Mouse (Mus musculus): ENCODE measurements around the gene Nbea.
"Not testable (repeated sequence)": the region's sequence is repeated elsewhere in the genome, so short reads cannot be mapped to it uniquely, and the experiment has no call there.

Gene Nbea

DNA sequence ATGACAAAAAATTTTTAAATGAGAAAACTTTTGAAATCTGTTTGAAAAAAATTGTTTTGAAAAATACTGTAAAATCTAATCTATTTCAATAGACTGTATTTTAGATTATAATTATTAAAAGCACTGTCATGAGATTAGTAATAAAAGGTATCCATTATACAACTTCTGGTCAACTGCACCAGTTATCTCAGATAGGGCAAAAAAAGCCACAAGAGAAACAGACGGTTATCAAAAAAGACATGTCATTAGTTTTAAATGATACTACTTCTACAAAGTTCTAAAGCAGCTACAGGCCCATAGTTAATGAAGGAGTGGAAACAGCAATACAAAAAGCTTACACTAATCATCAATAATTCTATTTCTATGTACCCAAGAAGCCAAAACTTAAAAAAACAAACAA lies 144.0 kb downstream of the Nbea start:
- in situ Hi-C loops (cut with MboI; ENCODE audit: unreplicated experiment in 2 of 2): no loop called here

DNA sequence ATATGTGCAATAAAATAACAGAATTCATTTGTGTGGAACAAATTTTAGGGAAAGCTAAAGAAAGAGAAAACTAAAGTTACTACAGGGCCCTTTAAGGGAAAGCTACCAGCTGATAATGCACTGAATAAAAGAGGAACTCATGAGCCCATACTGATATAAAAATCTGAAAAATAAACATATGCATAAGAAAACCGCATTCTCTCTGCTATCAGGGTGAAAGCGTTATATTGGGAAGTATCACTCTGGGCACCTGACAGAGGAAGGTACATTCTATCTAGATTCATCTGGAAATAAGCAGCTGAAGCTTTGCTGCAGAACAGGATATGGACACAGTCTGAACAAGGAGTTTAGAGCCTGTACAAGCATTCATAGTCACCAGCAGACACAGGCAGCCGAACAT lies 148.9 kb downstream of the Nbea start:
- in situ Hi-C loops (cut with MboI; ENCODE audit: unreplicated experiment in 2 of 2): no loop called here

DNA sequence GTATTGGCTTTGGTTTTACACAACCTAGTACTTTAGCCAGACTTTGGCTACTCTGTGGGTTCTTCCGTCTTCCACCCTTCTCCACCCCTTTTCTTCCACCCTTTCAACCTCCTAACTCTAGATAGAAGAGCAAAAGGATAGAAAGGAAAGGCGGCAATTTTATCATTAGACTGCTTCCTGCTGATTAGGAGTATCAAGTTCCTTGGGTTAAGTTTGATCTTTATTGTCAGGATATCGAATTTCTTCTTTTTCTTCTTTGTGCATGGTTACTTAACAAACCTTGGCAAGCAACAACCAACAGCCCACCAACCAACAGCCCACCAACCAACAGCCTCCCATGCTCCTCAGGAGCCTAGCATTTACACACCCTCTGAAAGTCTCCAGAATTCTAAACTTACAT lies 165.0 kb downstream of the Nbea start:
- in situ Hi-C loops (cut with MboI; ENCODE audit: unreplicated experiment in 2 of 2): no loop called here

DNA sequence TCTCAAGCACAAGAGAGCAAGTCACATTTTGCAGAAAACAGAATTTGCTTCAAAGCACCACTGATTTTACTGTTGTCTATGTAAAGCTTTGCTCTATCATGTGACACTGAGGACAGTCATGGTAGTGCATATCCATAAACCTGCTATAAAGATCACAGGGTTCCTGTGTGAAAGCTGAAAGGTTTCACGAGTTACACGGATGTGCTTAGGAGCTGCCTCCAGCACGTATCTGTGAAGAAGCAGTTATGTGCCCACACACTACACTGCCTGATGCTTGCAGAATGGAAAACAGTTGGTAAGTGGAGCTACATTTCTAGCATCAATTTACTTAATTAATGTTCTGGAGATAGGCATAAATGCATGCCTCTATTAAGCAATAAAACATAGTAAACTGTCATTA lies 172.4 kb downstream of the Nbea start:
- in situ Hi-C loops (cut with MboI; ENCODE audit: unreplicated experiment in 2 of 2): no loop called here

DNA sequence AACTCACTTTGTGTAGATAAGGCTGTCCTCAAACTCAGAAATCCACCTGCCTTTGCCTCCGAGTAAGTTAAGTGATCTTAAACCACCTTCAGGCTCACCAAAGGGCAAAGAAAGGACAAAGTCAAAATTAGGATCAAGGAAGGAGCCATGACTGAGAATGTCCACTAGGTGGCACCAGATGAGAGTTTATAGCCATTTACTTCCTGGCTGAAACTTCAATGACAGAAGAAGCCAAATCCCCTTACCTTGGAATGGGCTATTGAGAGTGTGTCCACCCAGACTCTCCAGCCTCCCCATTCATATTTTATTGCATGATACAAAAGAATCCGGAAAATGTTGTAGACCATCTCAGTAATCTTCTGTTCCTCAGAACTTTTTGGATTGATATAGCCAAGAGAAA lies 175.5 kb downstream of the Nbea start:
- in situ Hi-C loops (cut with MboI; ENCODE audit: unreplicated experiment in 2 of 2): loop anchor here (10.0 kb wide), 2 partner anchors 1197 to 1617 kb away; no protein-coding TSS in a partner anchor

DNA sequence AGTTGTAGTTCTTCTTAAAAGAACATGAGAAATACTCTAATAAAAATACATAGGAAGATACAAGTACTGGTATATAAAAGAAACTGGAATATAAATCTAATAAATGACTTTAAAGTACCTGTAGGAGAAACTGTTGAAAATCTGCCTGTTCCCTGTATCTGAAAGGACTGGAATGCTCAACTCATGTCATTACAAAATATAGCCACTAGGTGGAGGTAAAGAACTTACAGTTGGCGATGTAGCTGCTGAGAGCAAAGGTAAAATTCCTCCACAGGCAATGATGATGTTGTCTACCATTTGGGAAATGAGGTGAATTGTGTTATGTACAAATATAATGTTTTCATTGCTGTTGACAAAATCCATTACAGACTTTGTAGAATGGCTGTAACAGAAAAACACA lies 183.2 kb downstream of the Nbea start:
- in situ Hi-C loops (cut with MboI; ENCODE audit: unreplicated experiment in 2 of 2): loop anchor here (5.0 to 10.0 kb wide), 3 partner anchors 1202 to 1625 kb away; no protein-coding TSS in a partner anchor

DNA sequence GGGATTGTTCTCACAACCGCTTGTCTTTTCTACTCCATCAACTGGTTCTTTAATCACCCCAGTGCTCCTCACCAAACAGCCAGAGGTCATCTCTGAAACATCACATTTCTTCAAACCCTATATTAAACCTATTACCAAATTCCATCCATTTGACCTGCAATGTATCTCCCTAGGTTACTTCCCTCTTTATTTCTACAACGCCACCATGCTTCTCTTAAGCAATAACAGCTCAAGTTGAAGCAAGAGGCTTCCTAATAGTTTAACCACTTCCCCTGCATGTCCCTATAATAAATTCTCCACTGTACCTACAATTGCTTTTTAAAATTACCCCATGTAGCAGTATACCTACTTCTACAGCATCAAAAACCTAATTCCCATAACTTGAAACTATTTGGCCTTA lies 205.1 kb downstream of the Nbea start:
- in situ Hi-C loops (cut with MboI; ENCODE audit: unreplicated experiment in 2 of 2): no loop called here

DNA sequence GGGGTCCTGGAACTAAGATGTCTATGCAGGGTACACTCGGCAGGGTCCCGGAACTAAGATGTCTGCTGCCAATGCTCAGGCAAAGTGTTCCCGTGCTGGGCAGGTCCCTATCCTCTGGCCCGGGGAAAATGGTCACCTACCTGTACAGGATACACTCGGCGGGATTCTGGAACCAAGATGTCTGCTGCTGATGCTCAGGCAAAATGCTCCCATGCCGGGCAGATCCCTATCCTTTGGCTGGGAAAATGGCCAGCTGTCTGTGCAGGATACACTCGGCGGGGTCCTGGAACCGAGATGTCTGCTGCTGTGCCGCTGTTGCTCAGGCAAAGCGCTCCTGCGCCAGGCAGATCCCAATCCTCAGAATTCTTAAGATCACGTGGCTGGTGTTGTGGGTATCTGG lies 206.5 kb downstream of the Nbea start:
- in situ Hi-C loops (cut with MboI; ENCODE audit: unreplicated experiment in 2 of 2): not testable (repeated sequence)

DNA sequence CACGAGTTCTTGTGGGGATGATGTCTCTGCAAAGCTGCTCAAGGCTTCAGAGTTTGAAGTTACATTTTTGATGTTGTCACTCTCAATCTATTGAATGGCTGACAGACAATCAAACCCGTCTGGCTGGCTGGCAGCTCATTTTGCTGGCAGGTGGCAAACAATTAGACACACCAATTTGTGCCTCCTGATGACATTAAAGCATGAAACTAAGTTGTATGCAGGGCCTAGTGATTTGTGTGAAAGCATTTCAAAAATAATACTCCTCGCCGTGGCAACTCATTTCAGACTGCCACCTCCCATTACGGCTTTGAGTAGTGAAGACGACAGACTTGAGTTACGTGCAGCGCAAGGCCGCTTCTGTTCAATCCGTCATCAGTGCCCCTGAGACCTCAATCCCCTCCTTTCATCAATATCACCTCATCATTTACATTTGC lies 217.8 kb downstream of the Nbea start:
- in situ Hi-C loops (cut with MboI; ENCODE audit: unreplicated experiment in 2 of 2): no loop called here

DNA sequence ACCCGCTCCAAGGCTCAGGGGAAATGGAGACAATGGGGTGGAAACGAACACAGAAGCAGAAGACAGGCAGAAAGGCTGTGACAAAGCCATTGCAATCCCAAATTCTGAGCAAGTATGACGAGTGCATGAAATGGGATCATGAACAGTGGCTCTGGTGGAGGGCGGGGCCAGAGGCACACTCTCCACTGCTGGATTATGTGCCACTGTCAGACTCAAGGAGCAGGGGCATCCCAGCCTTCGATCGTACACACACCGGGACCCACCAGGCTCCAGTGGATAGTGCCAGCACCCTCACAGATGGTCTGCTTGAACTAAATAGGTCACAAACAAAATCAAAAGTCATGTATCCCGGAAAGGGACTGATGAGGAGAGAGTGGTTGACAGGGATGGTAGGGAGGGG lies 220.5 kb downstream of the Nbea start:
- in situ Hi-C loops (cut with MboI; ENCODE audit: unreplicated experiment in 2 of 2): no loop called here

DNA sequence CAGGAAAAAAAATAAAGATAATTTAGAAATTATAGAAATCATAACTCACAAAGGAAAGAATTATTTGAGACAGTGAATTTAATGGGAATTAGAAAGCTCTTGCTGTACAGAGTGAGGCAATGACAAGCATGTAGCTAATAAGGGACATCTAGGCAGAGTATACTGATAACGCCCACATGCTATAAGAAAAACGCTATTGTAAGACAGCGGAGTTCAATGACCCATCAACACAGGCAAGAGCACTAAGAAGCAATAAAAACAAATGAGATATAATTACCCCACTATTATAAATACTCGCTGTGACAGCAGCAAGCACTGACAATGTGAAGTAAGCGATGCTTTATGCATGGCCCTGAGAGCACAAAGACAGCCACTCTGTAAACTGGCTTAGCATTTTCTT lies 233.5 kb downstream of the Nbea start:
- in situ Hi-C loops (cut with MboI; ENCODE audit: unreplicated experiment in 2 of 2): no loop called here

DNA sequence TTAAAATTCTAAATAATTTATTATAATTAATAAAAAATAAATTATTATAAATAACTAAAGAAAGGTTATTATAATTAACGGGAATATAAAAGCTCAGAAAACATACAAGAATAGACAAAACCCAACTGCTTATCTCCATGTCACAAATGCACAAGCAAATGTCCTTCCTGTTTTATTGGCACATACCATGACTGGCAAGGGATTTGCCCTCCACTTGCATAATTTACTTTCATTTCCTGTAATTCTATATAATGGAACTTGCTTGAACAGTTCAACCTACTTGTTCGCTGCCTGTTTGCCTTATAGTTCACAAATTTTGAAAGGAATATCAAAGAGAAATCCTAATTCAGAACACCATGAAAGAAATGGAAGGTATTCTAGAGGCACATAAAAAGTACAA lies 234.4 kb downstream of the Nbea start:
- in situ Hi-C loops (cut with MboI; ENCODE audit: unreplicated experiment in 2 of 2): no loop called here

DNA sequence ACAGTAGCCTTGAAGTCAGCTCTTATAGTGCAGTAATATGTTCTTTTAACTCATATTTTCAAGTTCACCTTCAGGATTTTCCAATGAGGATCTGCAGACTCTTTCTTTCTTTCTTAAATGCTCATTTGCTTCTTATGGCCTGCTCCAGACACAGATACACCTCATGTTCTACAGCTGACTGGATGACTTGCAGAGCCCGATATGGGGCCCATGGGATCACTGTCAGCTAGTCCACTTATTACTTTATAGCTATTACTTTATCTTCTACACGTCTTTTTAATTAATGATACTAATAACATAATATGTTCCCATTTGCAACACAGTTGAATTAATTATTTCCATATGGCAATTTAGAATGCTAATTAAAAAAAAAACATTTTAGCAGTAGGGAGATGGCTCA lies 256.2 kb downstream of the Nbea start:
- in situ Hi-C loops (cut with MboI; ENCODE audit: unreplicated experiment in 2 of 2): no loop called here

DNA sequence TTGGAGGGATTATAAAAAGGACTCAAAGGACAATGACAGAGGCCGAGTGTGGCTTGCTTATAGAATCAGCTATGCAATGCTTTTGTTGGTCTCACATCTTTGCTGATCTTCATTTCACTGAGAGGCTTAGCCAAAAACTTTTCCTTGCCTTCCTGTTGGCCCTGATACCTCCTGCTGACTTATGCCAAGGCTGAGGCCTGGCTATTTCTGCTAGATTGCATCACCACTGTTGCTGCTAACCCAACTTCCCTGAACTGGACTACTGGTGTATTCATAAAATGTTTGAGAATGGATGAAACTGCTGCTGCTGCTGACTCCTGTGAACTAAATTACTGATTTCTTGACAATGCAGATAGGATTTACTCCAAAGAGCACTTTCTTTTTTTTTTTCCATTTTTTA lies 274.2 kb downstream of the Nbea start:
- in situ Hi-C loops (cut with MboI; ENCODE audit: unreplicated experiment in 2 of 2): no loop called here

DNA sequence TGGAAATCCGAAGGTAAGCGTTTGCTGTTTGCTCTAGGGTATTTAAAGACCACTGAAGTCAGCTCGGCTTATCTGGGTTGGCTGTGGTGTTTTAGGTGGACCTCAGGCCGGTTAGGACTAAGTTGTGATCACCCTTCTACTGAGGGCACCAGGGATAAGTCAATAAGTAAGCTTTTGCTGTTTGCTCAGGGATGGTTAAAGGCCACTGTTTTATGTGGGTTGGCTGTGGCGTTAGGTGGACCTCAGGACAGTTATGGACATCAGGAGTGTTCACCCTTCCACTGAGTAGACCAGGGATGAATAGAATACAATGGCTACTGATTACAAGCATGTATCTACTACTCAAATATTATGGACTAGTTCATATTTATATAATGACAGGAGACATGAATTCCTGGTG lies 292.9 kb downstream of the Nbea start:
- in situ Hi-C loops (cut with MboI; ENCODE audit: unreplicated experiment in 2 of 2): no loop called here

DNA sequence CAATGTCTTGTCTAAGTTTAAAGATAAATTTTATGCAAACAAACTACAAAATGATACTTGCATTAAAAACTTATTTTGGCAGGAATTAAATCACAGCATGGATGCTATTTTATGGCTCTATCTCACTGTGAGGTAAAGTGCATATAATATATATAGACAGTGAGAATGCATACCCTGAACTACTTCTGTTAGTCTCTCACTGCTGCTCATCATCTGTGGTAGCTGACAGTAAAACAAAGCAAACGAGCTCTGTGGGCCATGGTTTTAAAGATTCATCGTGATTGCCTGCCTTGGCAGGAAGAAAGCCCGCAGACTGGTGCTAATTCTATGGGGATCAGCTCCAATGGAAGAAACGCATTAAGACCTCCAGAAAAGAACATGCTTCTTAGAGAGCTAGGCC lies 294.3 kb downstream of the Nbea start:
- in situ Hi-C loops (cut with MboI; ENCODE audit: unreplicated experiment in 2 of 2): no loop called here

DNA sequence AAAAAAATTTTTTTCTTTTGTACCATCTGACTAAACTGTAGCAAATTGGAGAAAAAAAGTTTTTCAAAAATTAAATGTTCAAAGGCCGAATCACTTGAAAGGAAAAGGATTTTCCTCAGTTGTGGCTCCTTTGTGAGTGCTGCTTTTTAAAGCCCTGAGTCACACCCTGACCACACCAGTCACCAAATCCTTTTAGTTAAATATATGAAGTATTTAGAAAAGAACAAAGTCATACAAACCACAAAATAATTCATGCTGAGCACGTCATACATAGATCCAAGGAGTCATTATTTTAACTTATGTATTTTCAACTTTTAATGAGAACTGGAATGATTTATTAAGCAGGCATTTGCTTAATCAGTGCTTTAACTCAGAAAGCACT lies 295.7 kb downstream of the Nbea start:
- in situ Hi-C loops (cut with MboI; ENCODE audit: unreplicated experiment in 2 of 2): no loop called here

DNA sequence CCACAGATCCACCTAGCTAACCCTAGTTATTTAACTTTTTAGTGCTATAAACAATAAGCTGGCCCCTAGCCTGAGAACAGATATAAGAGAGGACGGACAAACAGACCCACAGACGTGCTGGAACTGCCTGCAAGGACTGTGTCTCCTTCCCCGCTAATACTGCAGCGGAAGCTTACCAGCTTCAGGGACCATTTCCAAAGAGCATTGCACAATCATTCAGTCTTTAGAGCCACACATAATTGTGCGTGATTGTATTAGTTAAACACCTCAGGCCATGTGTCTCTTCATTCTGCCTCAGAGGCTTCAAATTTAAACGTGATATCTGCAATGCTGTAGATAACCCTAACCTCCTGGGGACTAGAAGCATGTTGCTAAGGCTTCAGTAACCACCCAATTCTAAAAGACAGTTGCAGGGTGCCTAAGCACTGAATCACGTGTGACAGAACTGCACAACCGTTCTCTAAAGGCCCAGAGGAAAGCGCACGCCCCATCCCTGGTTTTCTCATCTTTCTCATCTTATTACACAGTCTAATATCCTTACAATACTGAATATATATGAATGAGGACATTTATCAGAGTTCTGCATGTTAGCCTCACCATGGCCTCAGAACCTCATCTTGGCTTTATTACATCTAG lies 296.2 kb downstream of the Nbea start:
- in situ Hi-C loops (cut with MboI; ENCODE audit: unreplicated experiment in 2 of 2): no loop called here

DNA sequence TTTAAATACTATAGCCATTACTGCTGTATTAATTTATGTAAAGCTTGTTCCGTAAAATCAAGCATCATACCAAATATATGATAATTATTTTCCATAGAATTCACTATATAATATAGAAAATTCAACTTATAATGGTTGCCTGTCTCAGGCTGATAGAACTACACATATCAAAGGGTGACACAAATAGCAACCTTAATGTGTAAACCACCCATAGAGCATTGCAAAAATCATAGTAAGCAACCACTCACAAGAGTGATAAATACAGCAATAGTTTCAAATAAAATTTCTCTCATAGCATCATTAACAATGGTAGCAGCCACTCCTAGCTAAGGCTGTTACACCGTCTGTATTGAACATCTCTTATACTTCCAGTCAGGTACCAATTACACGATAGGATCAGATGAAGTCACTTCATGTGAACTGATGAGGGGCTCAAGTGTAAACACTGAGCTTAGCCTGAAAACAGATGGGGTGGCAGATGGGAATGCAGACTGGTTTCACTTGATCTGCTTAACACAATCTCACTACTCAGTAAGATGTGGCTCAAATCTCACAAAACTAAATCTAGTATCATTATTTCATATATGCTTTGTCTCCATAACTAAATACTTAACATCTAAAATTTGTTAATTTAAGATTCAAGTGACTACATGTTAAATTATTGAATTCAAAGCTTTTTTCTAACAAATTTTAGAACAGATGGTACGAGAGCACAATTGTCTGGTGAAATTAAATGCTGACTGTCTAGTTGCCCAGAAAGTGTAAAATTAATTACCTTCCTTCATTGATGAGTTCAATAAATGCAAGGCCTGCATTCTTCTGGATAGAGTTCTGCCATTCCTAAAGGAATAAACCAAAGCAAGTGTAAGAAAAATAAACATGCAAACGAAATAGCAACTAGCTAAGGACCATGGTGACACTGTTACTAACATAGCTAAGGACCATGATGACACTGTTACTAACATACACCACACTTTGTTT lies 310.3 kb downstream of the Nbea start:
- in situ Hi-C loops (cut with MboI; ENCODE audit: unreplicated experiment in 2 of 2): no loop called here

DNA sequence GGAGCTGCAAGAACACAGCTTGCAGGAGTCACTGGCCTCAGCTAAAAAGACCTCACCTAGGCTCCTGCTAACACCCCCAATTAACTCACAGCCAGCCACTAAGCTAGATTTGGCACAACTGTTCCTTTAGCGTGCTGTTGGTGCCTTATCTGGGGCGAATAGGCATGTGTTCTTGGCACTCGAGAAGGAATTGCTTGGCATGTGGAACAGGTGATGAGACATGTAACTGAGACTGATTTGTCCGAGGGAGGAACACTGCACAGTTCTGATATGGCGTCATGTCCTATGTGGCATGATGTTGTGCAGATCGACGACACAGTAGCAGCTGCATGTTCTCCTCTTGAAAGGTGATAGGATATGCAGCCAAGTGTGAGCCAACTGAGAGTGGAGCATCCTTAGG lies 331.0 kb downstream of the Nbea start:
- in situ Hi-C loops (cut with MboI; ENCODE audit: unreplicated experiment in 2 of 2): no loop called here

DNA sequence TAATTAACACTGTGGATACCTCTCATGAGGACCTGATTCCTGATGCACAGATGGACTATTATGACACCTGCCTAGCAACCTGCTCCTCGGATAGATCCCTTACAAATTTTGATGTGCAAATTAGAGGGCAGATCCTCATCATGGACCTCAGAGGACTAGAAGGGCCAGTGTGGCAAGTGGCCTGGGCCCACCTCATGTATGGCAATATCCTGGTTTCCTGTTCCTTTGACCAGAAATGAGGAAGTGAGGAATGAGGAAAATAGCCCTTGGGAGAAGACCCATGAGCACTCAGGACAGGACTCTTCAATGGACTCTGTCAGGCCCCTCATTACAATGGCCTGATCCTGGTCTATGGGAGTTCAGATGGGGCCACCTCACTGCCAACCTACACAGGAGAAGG lies 336.4 kb downstream of the Nbea start:
- in situ Hi-C loops (cut with MboI; ENCODE audit: unreplicated experiment in 2 of 2): no loop called here

DNA sequence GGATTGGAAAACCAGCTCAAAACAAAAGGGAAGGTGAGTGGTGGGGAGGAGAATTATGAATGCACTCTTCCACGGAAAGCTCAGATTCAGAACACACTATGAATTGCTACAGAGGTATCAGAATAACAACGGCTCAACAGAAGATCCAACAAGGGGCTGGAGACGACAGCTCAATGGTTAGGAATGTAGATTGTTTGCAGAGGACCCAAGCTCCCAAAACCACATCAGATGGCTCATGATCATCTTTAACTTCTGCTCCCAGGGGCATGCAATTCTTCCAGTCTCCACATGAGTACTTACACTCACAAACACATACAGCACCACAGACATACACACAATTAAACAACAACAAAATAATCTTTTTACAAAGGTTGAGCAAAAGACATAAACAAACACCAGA lies 346.3 kb downstream of the Nbea start:
- in situ Hi-C loops (cut with MboI; ENCODE audit: unreplicated experiment in 2 of 2): no loop called here

Measured in v-Abl transformed pro-B cells (cell line).